Mouse (Mus musculus): ENCODE measurements at regions not wholly inside any gene's neighbourhood (a gene's known extent, or its start where the extent isn't known, plus 50 kb on each side); places are given as distances from the start of the nearest gene placed in this dataset.
A peak's percentile ranks its signal among the peaks of the same experiment; 100 is the strongest.
"Not testable (repeated sequence)": the region's sequence is repeated elsewhere in the genome, so short reads cannot be mapped to it uniquely, and the experiment has no call there.

DNA sequence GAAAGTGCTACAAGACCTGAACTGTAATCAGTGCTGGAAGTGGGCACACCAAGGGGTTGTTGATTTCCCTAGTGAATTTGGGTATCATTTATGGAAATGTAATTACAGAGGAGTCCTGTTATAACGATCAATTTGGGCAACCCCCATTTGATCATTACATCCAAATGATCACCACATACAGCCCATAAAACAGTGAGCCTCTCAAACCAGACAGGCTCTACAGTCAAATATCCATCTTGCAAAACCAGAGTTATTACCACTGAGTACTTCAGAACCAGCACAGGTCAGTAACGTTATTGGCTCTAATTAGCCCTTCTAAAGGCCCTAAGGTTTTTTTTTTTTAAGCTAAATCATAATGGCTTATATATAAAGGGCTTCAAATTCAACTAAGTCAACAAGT, 934.4 kb downstream of the Ttll7 start:
- DNase-seq, result no peak

GRCm38 (mm10) chr3:147750842-147751191, 898.6 kb downstream of the Ttll7 start:
- DNase-seq, result no peak

- DNase-seq, result peak; percentile 3
Measured at GRCm38 (mm10) chr3:147749939-147750841, 898.0 kb downstream of the Ttll7 start.

- no peak for DNase-seq
Measured at GRCm38 (mm10) chr3:147749442-147749841, 897.3 kb downstream of the Ttll7 start.

DNA sequence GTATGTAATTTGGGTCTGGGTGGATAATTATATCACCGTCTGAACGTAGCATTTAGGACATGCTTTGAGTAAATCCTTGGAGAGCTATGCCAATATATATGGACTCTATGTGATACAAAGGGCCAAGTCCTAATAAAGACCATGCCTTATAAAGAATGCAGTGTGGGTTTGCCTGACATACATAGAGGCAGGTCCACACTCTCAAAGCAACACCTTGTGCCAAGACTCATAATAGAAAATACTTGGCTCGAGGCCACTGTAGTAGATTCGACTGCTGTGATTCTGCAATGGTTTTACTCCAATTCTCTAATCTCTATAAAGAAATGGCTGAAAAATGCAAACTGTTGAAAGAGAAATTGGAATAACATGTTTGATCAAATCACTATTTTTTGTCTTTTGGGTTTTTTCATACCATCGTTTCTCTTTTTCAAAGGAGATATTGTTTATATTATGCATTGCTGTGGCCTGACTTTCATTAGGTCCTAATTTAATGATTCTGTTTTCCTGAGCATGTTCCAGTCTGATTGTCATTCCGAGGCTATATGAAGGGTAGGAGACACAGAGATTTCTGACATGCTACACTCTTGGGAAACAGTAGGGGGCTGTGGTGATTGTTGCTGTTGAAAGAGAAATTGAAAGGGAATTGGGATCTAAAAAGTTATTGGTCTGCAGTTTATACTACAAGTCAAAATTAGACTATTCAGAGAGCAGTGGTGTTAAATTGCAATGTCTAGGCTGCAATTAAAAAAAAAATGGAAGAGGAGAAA, 884.7 kb downstream of the Ttll7 start:
- no peak for DNase-seq

DNA sequence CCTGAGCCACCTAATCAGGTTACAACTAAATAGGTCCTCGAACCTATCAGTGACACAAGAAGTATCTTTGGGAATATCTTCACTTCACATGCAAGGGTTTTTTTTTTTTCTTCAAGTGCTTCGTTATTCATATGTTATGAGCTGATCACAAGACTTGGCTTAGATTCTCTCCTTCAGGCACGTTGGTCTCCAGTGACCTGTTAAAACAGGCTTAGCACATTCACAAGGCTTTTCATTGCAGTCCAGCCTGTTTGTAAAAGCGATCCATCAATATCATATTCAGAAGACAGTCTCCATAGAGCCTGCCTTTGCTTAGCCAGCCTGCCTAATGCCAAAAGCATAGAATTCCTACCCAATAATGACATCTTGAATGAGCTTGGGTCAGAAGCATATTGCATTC, 864.2 kb downstream of the Ttll7 start:
- DNase-seq, result no peak

GRCm38 (mm10) chr3:147707401-147707801, 855.2 kb downstream of the Ttll7 start:
- peak; percentile 42 for DNase-seq

DNA sequence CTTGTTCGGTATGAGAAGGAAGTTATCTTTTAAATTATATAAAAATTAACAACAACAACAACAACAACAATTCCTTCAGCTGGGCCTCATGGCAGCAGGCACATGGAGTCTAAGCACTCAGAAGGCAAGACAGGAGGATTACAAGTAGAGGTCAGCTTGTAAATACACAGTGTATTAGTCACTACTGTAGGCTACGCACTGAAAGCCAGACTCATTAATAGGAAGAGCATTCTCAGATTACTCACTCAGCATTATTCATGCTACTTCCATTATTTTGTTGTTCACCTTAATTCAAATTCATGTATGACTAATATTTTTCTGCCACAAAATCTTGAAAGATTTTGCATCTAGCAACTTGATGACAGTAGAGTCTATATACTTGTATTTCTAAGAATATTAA, 831.6 kb downstream of the Ttll7 start:
- no peak for DNase-seq

DNA sequence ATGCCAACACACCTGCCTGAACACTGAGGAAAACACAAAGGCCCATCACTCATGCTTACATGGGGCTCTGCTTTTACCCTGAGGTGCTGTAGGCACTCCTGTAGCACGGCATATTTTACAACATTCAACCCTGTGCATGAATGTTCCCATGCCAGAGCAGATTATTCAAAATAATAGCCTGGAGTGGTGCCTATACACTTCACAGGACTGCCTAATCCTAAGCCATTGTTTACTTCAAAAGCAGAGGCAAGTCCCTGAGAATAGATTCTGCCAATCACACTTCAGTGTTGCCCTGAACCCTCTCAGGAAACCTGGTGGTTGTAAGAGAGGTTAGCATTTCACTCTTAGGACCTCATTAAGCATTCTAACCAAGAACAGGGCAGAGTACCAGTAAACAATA, 828.1 kb downstream of the Ttll7 start:
- DNase-seq, result no peak

DNA sequence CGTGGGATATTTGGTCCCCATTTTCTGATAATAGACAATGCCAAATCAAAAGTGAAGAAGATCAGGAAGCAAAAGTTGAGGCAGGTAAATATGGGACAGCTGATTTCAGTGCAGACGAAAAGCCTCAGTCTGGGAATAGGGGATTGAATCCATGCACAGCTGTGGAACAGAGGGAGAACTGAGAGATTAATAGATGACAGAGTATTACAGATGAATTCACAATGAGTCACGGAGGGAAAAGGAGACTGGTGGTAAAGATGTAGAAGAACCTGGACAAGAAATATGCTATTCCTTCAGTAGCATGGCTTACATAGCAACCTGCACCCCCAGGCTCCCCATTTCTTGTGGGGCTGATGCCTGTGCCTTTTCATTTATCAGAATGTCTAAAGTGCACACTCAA, 810.4 kb downstream of the Ttll7 start:
- DNase-seq, result no peak

- no peak for DNase-seq
Measured at GRCm38 (mm10) chr3:147652849-147653248, 800.7 kb downstream of the Ttll7 start.

GRCm38 (mm10) chr3:147635486-147635885, 783.3 kb downstream of the Ttll7 start:
- DNase-seq, result not testable (repeated sequence)

GRCm38 (mm10) chr3:147631151-147631550, 779.0 kb downstream of the Ttll7 start:
- DNase-seq, result no peak

GRCm38 (mm10) chr3:147583697-147584315, 731.6 kb downstream of the Ttll7 start:
- no peak for DNase-seq

- DNase-seq, result no peak
Measured at GRCm38 (mm10) chr3:147571850-147572249, 719.7 kb downstream of the Ttll7 start.

GRCm38 (mm10) chr3:147545329-147546006, 693.3 kb downstream of the Ttll7 start:
- DNase-seq, result no peak

DNA sequence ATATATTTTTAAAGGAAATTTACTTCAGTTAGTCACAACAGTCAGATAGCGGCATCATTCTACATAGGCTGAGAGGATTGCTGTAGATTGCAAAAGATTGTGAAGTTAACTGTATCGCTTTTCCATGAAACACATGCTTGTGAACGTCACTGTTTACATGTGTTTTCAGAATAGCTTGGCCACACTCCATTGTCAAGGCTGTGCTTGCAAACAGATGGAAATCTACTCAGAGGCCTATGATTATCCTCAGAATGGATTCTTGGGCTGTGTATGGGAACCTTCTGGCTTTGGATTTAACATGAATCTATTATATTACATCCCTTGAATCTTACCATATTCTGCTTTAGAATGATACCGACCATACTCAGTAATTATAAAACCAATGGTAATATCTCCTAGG, 690.1 kb downstream of the Ttll7 start:
- DNase-seq, result no peak

DNA sequence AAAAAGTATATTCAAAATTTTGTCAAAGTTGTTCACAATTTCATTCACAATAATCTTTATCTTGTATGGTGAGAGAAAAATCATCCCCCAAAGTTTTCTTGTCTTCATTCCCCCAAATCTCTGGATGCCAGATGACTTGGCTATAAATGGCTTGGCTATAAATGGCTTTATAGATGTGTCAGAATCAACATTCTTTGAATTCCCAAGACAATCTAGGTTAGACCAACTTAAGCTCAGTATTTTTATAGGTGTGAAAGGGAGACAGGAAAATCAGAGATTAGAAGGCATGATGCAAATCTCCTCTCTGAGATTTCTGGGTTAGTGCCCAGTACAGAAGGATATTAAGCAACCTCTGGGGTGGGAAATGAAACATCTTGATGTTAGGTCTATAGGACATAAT, 685.4 kb downstream of the Ttll7 start:
- no peak for DNase-seq

DNA sequence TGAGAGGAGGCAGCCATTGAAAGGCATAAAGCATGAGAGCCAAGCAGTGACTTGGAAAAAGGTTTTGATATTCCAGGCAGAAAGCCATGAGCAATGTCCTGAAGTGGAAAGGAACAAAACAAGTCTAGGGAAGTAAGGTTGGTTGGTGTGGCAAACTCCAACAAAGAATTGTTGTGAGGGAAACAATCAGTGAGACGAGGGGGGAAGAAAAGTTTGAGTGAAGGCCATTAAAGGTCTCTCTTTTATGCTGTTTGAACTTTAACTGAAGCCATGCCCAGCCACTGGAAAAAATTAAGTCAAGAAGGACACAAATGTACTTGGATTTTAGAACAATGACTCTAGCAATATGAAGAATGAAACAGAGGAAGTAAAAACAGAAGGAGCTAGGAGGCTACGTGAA, 680.0 kb downstream of the Ttll7 start:
- no peak for DNase-seq

GRCm38 (mm10) chr3:147531608-147532180, 679.5 kb downstream of the Ttll7 start:
- DNase-seq, result no peak

Data from lung, postnatal 10 days (tissue).